Mouse (Mus musculus): Measurements from ENCODE around the gene 4930578G10Rik.

The 4930578G10Rik gene

DNA sequence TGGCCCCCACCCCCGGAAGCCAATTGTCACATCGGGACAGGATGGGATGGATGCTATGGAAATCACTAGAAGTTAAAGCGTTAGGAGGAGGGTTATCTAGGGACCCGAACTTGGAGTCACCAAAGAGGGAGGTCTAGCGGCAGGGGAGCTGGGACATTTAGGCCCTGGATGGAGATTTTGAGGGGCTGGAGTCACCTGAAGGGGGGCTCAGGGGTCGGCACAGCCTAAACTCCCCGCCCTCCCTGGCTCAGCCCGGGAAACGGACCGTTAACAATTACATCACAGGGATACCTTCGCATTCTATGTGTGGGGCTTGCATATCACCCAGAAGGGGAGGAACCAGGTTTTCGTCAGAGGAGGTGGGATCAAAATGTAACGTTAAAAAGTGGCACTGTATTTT is at the start of gene 4930578G10Rik:
4930578G10Rik (plus strand) TSS at position 301 of the 400 bp plus-strand sequence.
- in situ Hi-C loops (cut with MboI, MseI), result loop anchor here in 1 of 2 experiments (10.0 kb wide), 1 partner anchor 960 kb away; the partner anchor contains the start of gene Ccl27a

DNA sequence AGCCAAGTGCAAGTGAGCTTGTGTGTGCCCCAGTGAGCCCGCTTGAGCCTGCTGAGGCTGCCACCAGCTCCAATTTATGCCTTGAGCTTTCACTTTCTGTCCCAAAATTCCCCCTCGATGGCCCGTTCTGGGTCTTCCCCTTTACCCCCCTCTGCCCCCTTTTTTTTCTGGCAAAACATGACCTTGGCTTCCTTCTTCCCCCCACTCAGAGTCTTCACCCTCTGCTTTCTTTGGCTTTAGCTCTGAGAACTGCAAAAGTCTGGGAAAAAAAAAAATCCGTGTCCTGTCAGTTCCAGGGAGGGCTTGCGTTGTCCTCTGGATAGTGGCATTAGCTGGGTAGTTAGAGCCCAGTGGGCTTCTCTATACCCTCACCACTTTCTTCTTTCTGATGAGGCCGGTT is 21.1 kb downstream of the 4930578G10Rik start, which contains the start of gene Ccl19:
Ccl19 (minus strand) TSS at position 101 of the 400 bp plus-strand sequence.
- in situ Hi-C loops (cut with MboI, MseI), result loop anchor here in 1 of 2 experiments (25.0 kb wide), 1 partner anchor 106 kb away; the partner anchor contains the start of genes Fam205a1, Fam205c and Gm12394

DNA sequence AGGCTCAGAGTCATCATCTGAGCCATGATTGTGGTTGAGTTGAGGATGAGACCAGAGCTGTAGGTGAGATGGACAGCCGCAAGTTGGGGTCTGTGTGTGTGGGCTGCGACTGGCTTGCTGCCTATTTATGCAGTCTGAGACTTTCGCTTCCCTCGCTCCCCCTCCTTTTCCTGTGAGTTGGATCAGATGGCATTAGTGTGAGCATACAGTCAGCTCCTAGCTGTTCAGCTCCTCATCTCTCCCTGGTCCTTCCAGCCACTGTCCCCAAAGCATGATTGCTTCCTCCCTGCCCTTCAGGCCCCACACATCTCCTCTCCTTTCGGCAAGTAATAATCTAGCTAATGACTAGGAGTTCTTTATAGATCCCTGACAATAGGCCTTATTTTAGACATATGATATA is 38.5 kb downstream of the 4930578G10Rik start, which contains the start of gene Ccl21a:
Ccl21a (minus strand) TSS at position 101 of the 400 bp plus-strand sequence.
- in situ Hi-C loops (cut with MboI, MseI), result loop anchor here in 1 of 2 experiments (25.0 kb wide), 1 partner anchor 88 kb away; the partner anchor contains the start of genes Fam205a1, Fam205c and Gm12394

DNA sequence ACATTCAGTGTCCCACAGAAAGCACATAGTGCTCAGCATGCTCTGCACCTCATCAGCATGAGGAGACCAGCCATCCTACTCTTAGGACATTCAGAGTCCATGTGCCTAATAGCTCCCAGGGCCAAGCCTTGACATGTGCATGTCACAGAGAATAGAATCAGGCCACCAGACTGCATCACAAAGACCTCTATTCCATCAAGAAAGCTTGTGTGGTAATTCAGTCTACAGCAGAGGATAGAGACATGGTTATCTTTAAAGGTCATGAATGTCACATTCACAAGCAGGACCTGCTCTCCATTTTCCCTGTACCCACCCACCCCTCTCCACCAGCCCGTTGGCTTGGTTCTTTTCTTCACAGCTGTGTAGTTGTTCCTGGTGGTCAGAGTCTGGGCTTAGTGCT is 118.4 kb downstream of the 4930578G10Rik start, which contains the start of gene Fam205a1:
Fam205a1 (minus strand) TSS at position 101 of the 400 bp plus-strand sequence.
- in situ Hi-C loops (cut with MboI, MseI), result loop anchor here in 1 of 2 experiments (25.0 kb wide), 1 partner anchor 91 kb away; the partner anchor contains the start of genes Ccl19 and Ccl21a

DNA sequence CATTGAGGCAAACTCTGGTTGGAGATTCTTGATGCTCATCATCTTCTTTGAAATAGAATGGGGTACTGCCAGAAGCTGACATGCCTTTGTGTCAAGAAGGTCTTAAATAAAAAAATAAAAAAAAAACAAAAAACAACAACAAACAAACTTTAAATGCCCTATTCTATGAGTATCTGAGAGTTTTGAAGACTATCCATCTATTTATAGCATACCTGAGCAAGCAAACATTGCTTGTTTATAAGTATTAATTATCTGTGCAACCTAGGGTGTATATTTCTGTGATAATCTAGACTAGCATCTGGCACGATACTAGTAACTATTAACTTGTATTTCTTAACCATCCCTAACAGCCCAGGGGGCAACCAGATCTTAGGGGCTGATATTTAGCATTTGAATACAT is 121.3 kb downstream of the 4930578G10Rik start, which contains the start of gene Gm12394:
Gm12394 (minus strand) TSS at position 101 of the 400 bp plus-strand sequence.
- in situ Hi-C loops (cut with MboI, MseI), result loop anchor here (5.0 to 25.0 kb wide), 2 partner anchors 94 to 549 kb away; partner anchors contain the start of genes Ccl19 (in 1 of the 2) and Ccl21a (in 1 of the 2)

DNA sequence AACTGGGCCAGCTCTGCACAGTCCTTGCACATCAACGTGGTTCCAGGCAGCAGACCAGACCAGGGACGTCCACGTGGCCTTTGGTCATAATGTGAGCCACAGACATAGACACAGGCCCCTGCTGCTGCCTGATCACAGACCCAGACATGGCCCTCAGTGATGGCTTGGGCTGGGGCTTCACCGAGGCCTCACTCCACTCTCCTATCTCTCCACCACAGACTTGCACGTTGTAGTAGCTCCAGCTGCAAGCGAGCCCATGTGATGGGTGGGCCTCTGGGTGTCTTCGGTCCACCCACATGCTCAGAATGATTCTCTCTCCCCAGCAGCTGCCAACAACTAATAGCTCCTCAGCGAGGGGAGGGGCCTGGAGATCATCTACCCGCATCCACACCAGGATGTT is 125.1 kb downstream of the 4930578G10Rik start:
- in situ Hi-C loops (cut with MboI, MseI), result loop anchor here (5.0 to 25.0 kb wide), 8 partner anchors 98 to 908 kb away; partner anchors contain the start of genes Ccl19 (in 1 of the 2) and Ccl21a (in 1 of the 2)

DNA sequence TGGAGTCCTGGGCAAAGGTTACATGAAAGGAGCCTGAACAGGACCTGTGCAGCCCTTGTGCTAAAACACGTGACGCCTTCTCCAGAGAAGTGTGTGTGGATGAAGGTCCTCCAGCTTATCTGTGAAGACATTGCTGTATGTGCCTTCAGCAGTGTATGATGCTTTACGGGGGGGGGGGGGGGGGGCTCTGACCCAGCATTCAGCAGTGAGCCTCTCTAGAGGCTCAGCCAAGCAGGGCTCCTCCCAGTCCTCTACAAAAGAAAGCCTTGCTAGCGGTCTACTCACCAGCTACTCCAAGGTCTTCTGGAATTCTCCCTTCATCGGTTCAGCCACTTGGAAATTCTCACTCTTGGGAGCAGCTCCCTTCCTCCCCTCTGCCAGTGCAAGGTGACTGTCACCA is 128.1 kb downstream of the 4930578G10Rik start:
- in situ Hi-C loops (cut with MboI, MseI), result loop anchor here (5.0 to 25.0 kb wide), 8 partner anchors 101 to 911 kb away; partner anchors contain the start of genes Ccl19 (in 1 of the 2) and Ccl21a (in 1 of the 2)

DNA sequence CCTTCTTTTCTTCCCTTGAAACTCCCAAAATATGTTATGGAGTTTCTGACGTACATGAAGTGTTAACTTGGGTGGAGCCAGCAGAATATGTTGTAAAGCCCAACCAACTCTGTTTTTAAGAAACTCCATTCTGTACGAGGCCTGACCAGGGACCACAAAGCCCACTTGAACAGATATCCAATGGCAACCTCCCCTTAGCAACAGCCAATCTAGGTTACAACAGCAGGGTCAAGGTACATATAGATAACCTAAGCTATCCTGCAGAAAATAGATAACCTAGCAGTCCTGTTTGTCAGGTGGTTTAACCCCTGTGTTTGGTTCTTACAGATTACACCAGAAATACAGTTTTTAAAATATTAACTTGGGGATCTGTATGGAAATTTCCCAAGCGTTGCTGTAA is 132.0 kb downstream of the 4930578G10Rik start:
- in situ Hi-C loops (cut with MboI, MseI), result loop anchor here (10.0 to 25.0 kb wide), 4 partner anchors 105 to 913 kb away; partner anchors contain the start of genes Ccl19 (in 1 of the 2) and Ccl21a (in 1 of the 2)

DNA sequence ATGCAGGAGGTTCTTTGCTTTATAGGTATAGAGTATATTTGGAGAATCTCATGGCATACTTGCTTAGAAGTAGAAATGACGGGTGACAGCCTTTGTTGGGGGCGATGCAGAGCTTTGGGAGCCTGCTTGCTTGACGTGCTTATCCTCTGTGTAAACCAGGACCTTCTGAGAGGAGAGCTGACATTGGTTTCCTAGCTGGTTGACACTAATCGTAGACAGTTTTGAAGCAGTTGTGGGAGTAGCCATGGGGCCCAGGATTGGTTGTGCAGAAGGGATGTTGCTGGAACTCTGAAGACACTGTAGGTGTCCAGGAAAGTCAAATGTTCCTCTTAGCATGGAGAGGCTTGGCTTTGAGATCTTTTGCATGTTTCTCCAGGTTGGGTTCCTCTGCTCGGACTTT is 132.8 kb downstream of the 4930578G10Rik start:
- in situ Hi-C loops (cut with MboI, MseI), result loop anchor here (10.0 to 25.0 kb wide), 4 partner anchors 106 to 913 kb away; partner anchors contain the start of genes Ccl19 (in 1 of the 2) and Ccl21a (in 1 of the 2)

DNA sequence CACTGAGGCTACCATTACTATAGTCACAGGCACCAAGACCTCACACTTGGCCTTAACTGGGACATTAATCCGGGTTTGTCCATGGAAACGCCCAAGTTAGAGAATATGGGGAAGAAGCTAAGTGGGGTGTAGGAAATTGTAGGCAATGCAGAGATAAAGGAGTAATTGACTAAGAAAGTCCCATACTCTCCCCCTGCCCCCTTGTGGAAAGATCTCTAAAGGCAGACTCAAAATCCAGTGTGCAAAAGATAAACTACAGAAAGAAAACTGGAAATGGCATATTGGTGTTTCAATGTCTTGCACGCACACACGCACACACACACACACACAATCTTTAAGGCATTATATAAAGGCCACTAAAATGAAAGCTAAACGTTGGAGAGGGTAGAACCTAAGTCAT is 135.4 kb downstream of the 4930578G10Rik start:
- in situ Hi-C loops (cut with MboI, MseI), result loop anchor here (5.0 to 25.0 kb wide), 4 partner anchors 92 to 224 kb away; partner anchors contain the start of genes Ccl19 (in 1 of the 2) and Ccl21a (in 1 of the 2)

DNA sequence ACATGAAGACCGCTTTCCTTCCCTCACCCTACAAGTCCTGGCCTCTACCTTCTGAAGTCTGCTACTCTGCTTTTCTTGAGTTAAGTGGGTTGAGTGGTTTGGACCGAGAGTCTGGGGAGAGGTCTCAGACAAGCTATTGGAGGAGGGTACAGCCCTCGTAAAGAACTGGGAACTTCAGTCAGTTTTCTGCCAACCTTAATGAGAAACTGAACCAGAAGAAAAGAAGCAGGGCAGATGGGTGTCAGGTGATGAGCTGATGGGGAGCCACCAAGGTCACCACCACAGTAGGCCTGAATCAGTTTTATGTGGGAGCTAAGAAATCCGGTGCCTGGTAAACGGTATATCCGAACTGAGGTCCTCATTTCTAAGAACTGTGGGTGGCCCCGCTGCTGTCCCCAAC is 136.8 kb downstream of the 4930578G10Rik start:
- in situ Hi-C loops (cut with MboI, MseI), result loop anchor here (5.0 to 25.0 kb wide), 4 partner anchors 90 to 223 kb away; partner anchors contain the start of genes Ccl19 (in 1 of the 2) and Ccl21a (in 1 of the 2)

DNA sequence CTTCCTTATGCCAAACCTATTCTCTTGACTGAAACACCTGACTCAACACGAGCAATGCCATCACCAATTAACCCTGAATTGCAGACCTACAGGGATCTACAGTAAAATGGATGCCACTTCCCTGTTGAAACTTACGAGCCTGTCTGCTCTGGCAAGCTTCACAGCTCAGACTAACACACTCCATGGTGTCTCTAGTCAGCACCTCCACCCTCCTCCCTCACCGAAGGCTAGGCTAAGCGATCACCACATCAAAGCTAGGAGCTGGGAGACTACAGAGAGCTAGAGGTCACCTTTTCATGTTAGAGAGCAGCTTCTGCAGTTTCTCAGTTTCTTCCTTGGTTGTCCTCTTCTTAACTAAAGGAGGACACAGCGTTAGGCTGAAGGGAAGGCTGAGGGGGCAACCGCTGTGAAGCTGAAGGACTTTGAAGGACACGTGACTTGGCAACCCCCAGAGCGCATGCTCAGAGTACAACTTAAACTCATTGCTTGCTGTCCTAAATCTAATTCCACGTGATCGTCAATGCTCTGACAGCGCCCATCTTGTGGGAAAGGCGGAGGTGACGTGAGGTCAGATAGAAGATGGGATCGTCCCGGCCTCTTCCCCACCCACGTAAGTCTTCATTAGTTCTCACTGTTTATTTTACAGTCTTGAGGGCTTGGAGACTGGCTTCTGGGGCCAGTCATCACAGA is 137.5 kb downstream of the 4930578G10Rik start:
- in situ Hi-C loops (cut with MboI, MseI), result loop anchor here (5.0 to 25.0 kb wide), 4 partner anchors 89 to 222 kb away; partner anchors contain the start of genes Ccl19 (in 1 of the 2) and Ccl21a (in 1 of the 2)

DNA sequence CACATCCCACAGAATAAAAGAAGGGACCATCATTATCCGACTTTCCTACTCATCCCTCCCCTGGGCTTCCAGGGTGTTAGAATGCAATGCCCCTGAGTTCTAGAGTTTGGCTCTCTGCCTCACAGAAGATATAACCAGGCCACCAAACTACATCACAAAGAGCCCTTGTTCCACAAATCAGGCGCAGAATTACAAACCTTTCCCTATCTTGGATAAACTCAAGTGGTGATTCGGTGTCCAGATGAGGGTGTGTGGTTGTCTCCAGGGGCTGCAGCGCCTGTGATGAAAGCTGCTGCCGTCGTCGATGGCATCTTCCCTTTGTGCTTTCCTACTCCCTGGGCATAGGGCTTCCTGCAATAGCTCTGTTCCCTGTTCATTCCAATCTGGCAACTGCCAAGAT is 138.8 kb downstream of the 4930578G10Rik start, which contains the start of gene Fam205c:
Fam205c (minus strand) TSS at position 101 of the 400 bp plus-strand sequence.
- in situ Hi-C loops (cut with MboI, MseI), result loop anchor here (5.0 to 25.0 kb wide), 4 partner anchors 88 to 221 kb away; partner anchors contain the start of genes Ccl19 (in 1 of the 2) and Ccl21a (in 1 of the 2)

DNA sequence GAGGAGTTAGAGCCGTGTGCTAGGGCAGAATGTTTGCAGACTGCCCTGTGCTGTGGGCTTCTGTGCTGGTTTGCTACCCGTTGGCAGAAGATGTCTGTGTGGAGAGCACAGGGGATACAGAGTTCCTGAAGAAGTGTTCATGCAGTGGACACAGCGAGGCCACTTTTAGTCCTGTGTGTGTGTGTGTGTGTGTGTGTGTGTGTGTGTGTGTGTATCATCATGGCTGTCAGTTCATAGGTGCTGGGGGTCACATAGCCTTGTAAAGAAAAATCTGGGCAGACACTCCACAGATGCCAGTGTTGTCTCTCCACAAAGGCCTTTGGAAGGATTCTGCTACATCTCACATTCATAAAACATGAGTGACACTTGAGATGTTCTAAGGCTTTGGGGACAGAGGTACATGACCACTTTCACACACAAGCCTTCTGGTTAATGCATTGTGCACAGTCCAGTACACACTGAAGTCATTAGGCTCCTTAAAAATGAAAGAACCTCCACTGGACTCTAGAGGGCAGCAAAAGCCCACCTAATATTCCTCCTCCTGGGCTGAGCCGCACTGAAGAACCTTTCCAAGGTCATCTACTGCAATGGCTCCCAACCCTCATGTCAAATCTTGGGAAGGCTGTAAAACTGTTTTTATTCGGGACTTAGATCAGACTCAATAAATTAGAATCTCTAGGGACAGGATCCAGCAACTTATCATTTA is 141.4 kb downstream of the 4930578G10Rik start:
- in situ Hi-C loops (cut with MboI, MseI), result loop anchor here (10.0 to 25.0 kb wide), 2 partner anchors 218 to 714 kb away; partner anchors contain the start of genes Gm13305 (in 1 of the 2) and Gm13306 (in 1 of the 2)

DNA sequence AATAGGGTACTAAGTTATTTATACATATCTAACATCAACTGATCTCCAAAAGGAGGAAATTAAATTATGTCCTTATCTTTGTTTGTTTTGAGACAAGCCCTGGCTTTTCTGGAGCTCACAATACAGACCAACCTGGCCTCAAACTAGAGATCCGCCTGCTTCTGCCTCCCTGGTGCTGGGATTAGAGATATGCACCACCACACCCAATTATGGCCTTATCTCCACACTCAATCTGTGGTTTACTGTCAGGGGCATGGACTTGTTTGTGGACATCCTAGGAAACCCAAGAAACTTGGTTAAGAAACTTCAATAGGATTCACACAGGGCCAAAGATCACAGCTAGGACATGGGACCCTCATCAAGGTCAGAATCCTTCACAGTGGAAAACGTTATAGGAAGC is 142.3 kb downstream of the 4930578G10Rik start:
- in situ Hi-C loops (cut with MboI, MseI), result loop anchor here (10.0 to 25.0 kb wide), 2 partner anchors 217 to 715 kb away; partner anchors contain the start of genes Gm13305 (in 1 of the 2) and Gm13306 (in 1 of the 2)

DNA sequence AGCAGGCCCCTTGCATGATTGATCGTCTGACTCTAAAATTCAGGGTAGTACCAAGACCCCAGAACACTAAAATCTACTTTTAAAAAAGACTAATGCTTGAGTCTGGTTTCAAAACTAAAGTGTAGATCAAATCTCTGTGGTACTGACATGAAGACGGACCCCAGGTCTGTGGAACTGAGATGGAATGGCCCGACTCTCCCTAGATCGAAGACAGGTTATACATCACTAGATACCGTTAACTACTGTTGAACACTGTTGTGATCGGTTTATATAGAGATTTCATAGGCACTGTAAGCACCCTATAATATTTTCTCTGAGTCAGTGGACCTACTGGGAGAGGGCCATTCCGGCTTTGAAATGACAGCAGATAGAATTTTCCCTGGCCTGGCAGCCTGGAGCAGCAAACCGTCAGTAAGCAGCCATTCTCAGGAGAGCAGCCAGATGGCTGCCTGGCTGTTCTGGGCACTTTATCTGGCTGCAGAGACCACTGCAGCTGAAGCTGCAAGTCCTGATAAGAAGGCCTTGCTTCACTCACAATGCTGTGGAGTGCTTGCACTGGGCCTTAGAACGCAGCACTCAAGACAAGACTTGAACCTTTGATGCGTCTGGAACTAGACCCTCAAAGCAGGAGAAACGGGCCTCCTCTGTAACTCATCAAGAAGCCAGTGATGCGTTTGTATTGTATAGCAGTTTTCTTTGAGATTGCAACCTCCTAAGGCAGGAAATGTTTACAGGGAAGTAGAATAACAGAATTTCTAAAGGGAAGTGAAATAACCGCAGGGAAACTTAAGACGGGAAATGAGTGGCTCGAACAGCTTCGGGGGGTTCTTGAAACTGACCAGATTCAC is 144.7 kb downstream of the 4930578G10Rik start:
- in situ Hi-C loops (cut with MboI, MseI), result loop anchor here (10.0 to 25.0 kb wide), 2 partner anchors 215 to 718 kb away; partner anchors contain the start of genes Gm13305 (in 1 of the 2) and Gm13306 (in 1 of the 2)

DNA sequence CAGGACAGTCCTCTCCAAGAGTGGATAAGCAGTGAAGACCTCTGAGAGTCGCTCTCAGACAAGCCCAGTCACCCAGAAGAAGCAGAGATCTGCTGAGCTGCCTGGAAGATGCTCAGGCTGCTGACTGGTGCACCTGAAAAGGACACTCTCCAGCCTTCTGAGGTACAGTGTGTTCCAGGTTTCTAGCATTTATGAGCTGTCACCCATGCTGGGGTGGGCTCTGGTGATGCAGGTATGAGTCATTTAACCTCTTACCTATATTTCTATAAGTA is 145.3 kb downstream of the 4930578G10Rik start:
- in situ Hi-C loops (cut with MboI, MseI), result loop anchor here in 1 of 2 experiments (25.0 kb wide), 1 partner anchor 718 kb away; the partner anchor contains the start of genes Gm13305 and Gm13306

DNA sequence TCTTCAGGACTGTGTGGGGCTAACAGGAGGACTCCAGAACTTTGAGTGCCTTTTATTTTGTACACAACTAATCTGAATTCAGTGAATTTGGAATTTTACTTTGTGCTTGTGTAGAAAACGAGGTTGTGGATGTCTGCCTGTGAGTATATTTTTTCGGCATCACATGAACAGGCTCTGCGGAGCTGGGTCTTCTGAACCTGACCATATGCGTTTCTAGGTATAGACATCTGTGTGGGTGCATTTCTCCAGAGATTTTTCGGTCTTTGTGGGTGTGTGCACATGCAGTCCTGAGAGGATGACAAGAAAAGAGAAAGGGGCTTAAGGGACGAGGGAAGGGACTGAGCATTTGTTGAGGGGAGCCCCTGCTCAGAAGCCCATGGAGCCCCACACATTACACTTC is 151.6 kb downstream of the 4930578G10Rik start:
- in situ Hi-C loops (cut with MboI, MseI), result loop anchor here in 1 of 2 experiments (25.0 kb wide), 1 partner anchor 725 kb away; the partner anchor contains the start of genes Gm13305 and Gm13306

DNA sequence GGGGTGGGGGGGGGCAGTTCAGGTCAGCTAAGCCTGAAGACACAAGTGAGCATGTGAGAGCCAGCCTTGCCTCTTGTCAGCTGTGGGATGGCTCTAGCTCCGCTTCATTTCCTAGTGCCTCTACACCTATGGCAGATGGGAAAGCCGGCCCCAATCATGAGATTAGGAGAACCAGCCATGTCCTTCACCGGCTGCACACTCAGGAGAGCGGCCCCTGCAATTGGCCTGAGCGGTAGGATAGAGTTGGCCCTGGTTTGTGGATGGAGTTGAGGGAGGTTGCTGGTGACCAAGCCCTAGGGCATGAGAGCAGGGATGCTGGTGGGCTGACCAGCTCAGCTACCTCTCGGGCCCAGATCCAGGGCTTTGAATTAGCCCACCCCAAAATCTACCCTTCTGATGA is 153.5 kb downstream of the 4930578G10Rik start:
- in situ Hi-C loops (cut with MboI, MseI), result loop anchor here in 1 of 2 experiments (25.0 kb wide), 1 partner anchor 727 kb away; the partner anchor contains the start of genes Gm13305 and Gm13306
